Mouse (Mus musculus) brain, embryonic 14.5 days (tissue): ENCODE data around the gene Gnb2.

ENCODE experiments used
- CTCF ChIP-seq: fragments of 200-500 bp; IDR thresholded peaks from 2 replicates; pipeline ENCODE4 v1.5.1; 2012; ENCODE audit warnings: inconsistent platforms, mild to moderate bottlenecking, moderate library complexity, borderline replicate concordance; ENCODE audit not compliant: insufficient read depth, insufficient read length; ENCODE audit errors: extremely low read depth
- POLR2A ChIP-seq: fragments of 200-500 bp; IDR thresholded peaks from 2 replicates; pipeline ENCODE4 v1.6.1; 2012; ENCODE audit warnings: mild to moderate bottlenecking, inconsistent platforms, borderline replicate concordance; ENCODE audit not compliant: poor library complexity, insufficient read depth, insufficient read length, severe bottlenecking; ENCODE audit errors: extremely low read depth

- TF ChIP-seq POLR2A (no peak), CTCF (no peak)
Observed at GRCm38 (mm10) chr5:137528247-137528968, 4.9 kb downstream of the Gnb2 start.
